Mouse (Mus musculus): Measurements from ENCODE around the gene Ankrd52.

The Ankrd52 gene

DNA sequence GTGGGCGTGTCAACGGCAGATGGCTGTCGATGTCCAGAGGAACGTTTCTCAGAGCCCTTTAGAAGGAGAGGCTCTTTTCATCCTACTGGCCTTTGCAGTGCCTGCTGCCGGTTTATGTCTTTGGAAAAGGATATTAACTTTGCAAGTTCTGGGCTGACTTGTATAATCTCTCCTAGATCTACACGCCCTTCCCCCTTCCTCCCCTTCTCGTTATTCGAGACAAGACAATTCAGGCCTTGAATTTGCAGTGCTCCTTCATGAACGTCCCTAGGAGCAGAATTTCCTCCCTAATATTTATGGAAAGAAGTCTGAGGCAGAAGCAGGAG, 7.7 kb upstream of the Ankrd52 start:
- in situ Hi-C loops (cut with MboI; ENCODE audit: low sequenced_read_pairs): no loop called here

DNA sequence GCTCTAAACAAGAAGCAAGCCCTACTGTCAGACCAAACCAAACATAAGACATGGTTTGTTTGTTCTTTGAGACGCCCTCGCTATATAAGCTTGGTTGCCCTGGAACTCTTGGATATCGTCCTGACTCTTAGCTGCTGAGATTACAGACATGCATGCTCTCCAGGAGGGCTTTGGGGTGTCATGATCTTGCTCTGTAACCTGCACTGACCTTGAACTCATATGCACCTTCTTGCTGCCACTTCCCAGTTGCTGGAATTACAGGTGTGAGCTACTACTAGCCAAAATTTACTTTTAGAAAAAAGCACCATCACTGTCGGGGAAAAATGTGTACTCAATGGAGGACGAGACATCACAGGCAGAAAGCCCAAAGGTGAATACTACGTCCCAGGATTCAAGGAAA, 7.3 kb upstream of the Ankrd52 start:
- in situ Hi-C loops (cut with MboI; ENCODE audit: low sequenced_read_pairs): no loop called here

DNA sequence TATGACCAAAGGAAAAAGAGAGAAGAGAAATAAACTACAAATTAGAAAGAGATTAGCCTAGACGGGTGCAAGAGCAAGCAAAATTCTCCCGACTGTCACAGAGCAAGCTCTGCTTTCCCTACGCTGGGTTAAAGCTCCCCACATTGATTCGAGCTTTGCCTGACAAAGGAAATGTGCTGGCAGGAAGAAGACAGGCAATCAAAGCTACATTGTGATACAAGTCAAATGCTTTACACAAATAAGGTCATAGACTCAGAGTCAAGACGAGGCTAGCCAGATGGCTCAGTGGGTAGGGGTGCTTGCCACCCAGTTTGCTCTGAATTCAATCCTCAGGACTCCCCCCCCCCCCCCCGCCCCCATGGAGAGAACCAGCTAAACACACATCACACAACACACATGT, 6.9 kb upstream of the Ankrd52 start:
- in situ Hi-C loops (cut with MboI; ENCODE audit: low sequenced_read_pairs): no loop called here

DNA sequence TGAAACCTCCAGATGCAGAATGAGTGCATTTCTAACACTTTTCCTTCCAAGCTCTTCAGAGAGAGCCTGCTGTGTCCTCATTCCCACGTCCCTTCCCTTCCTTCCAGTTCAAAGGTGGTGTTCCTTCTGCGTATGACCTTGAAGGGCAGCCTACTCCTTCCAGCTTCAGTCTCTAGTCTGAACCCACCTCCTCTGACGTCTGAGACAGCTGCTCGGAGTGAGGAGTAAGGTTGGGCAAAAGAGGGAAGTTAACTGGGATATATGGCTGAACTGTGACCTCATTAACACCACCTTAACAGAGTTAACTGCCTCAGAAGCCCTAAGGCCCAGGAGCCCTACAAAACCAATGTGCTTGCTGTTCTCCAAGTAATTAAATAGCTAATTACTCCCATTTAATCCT, 6.3 kb upstream of the Ankrd52 start:
- in situ Hi-C loops (cut with MboI; ENCODE audit: low sequenced_read_pairs): no loop called here

DNA sequence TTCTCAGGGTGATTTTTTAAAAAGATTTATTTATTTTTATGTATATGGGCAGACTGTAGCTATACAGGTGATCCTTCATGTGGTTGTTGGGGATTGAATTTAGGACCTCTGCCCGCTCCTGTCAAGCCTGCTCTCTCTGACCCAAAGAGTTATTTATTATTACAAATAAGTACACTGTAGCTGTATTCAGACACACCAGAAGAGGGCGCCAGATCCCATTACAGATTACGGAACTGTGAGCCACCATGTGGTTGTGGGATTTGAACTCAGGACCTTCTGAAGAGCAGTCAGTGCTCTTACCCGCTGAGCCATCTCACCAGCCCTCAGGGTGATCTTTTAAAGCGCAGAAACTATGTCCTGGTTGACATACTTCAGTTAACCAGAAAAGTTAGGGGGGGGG, 4.8 kb upstream of the Ankrd52 start:
- in situ Hi-C loops (cut with MboI; ENCODE audit: low sequenced_read_pairs): no loop called here

DNA sequence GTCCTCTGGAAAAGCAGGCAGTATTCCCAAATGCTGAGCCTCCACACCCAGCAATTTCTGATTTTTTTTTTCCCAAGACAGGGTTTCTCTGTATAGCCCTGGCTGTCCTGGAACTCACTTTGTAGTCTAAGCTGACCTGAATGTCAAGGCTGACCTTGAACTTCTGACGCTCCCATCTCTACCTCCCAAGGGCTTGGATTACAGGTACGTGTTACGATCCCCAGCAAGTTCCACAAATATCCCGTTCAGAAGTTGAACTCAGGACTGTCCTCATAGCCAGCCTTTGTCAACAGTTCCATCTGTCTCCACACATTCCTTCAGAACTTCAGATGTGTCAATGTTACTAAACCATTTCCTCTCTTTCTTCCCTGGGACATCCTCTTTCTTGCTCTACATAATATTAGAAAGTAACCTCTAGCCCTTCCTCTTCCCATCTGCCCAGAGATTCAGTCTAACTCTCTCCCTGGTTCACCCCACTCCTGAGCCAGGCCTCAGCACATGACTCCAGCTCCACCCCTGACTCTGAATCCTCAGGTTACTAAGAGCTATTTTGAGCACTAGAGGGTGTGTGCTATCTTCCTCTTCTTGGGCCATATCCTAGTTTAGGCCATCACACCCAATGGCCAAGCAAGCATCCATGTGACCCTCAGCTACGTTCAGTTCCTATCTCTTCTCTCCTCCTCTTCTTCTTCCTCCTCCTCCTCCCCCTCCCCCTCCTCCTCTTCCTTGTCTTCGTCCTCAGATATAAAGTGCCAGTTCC, 3.7 kb upstream of the Ankrd52 start:
- in situ Hi-C loops (cut with MboI; ENCODE audit: low sequenced_read_pairs): no loop called here

DNA sequence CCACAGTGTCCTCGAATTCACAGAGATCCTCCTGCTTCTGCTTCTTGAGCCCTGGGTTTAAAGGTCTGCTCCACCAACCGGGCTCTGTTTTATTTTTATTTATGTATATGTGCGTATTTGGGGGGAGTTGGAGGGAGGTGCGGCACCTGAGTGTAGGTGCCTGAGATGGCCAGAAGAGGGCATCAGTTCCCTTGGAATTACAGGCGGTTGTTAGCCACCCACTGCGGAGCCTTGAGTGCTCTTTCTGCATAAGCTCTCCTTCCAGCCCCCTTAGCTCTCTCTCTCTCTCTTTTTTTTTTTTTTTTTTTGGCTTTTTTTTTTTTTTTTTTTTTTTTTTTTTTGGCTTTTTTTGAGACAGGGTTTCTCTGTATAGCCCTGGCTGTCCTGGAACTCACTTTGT, 2.5 kb upstream of the Ankrd52 start:
- in situ Hi-C loops (cut with MboI; ENCODE audit: low sequenced_read_pairs): no loop called here

DNA sequence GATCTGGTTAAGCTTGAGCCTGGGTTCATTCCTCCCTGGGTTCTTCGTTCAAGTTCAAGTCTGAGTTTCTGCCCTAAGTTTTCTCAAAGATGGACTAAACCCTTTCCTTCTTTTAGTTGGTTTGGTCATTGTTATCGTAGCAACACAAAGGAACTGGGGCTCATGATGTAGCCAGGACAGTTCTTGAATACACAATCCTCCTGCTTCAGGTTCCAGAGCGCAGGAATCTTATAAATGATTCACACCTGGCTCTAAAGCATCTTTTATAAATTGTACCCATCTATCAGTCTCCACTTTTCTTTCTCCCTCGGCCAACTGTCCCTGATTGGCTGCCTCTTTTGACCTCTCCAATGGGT, 838 bp upstream of the Ankrd52 start:
- in situ Hi-C loops (cut with MboI; ENCODE audit: low sequenced_read_pairs): no loop called here

DNA sequence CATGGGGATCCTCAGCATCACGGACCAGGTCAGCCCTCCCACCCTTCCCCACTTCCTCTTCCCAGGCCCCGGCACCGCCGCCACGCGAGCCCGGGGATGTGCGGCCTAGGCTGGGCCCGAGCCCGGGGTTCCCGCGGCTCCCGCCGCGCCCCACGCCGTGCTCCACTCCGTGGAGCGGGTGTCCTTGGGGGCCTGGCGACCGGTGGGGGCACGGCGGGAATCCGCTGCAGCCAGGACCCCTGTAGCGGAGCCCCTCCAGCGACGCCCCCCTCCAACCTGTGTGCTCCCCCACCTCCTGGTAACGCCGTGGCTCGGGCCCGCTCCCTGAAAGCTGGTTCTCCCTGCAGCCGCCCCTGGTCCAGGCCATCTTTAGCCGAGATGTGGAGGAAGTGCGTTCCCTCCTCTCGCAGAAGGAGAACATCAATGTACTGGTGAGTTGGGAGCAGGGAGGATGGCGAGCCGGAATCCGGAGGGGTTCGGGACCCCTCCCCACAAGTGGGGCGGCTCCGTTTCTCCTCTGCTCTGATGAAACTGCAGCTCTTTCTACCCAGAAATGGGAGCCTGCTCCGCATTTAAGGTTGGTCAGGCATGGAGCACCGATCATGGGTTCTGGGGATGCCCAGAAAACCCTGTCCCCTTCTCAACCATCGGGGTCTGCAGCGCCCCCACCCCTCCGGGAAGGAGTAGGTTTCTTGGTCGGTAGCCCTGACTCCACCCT, 466 bp downstream of the Ankrd52 start:
- in situ Hi-C loops (cut with MboI; ENCODE audit: low sequenced_read_pairs): no loop called here

DNA sequence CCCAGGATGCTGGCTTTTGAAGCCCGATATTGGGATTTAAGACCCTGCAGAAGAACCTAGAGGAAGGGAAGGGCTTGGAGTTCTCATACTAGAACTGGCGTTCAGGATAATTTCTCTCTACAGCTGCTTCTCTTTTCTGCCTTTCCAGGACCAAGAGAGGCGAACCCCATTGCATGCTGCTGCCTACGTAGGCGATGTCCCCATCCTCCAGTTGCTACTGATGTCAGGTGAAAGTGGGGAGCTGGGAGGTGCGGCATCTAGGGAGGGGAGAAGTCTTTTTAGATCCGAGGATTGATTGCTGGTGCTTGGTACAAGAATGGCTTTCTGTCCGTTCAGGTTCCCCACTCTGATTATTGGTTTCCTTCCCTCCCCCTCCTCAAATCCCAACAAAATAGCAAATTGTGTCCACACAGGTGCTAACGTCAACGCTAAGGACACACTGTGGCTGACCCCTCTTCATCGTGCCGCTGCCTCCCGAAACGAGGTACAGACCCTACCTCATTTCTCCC, 1.1 kb downstream of the Ankrd52 start:
- in situ Hi-C loops (cut with MboI; ENCODE audit: low sequenced_read_pairs): no loop called here

DNA sequence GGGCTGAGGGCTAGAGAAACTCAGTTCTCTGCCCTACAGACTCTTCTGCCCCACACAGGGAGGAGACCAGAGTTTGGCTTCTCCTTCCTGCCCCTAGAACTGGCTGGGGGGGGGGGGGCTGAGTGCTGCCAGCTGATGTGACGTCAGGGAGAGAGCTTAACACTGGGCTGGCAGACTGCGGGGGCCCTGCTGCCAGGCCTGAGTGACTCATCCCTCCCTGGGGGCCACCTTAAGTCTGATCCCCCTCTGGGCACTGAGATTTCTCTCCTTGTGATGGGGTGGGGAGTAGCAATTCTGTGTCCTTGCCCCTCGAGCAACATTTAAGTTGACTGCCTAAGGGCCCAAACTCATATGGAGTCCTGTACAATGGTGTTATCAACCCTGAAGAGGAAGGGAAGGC, 1.5 kb downstream of the Ankrd52 start:
- in situ Hi-C loops (cut with MboI; ENCODE audit: low sequenced_read_pairs): no loop called here

DNA sequence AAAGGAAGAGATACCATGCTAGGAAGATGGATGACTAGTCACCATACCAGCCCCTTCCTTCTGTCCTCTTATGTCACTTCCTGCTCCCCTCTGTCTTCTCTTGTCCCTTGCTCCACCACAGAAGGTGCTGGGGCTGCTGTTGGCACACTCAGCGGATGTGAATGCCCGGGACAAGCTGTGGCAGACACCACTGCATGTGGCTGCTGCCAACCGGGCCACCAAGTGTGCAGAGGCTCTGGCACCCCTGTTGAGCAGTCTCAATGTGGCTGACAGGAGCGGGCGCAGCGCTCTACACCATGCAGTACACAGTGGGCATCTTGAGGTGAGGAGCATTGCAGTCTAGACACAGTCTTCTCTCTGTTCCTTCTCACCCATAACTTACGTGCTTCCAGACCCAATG, 2.3 kb downstream of the Ankrd52 start:
- in situ Hi-C loops (cut with MboI; ENCODE audit: low sequenced_read_pairs): no loop called here

DNA sequence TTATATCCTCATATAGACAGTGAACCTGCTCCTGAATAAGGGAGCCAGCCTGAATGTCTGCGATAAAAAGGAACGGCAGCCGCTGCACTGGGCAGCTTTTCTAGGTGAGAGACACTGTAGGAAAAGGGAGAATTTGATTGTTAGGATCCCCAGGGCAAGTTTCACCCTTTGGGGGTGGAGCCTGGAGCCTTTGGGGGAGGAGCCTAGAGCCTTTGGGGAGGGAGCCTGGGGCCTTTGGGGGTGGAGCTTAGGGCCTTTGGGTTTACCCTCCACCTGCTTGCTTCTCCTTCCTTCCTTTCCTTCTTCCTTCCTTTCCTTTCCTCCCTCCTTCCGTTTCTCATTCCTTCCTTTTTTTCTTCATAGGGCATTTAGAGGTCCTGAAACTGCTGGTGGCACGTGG, 3.6 kb downstream of the Ankrd52 start:
- in situ Hi-C loops (cut with MboI; ENCODE audit: low sequenced_read_pairs): no loop called here

DNA sequence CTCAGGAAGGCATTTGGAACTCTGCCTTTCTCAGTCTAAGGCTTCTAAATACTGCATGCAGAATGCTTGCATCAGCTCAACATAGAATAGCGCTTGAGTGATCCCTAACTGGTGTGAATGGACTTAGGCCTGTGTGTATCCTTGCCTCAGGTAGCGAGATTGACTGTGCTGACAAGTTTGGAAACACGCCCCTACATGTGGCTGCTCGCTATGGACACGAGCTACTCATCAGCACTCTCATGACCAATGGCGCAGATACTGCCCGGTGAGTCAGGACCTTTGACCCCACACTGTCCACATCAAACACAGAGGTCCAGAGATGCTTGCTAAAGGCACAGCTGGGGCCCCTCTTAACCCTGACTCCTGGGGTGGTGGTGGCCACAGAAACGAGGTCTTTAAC, 5.6 kb downstream of the Ankrd52 start:
- in situ Hi-C loops (cut with MboI; ENCODE audit: low sequenced_read_pairs): no loop called here

DNA sequence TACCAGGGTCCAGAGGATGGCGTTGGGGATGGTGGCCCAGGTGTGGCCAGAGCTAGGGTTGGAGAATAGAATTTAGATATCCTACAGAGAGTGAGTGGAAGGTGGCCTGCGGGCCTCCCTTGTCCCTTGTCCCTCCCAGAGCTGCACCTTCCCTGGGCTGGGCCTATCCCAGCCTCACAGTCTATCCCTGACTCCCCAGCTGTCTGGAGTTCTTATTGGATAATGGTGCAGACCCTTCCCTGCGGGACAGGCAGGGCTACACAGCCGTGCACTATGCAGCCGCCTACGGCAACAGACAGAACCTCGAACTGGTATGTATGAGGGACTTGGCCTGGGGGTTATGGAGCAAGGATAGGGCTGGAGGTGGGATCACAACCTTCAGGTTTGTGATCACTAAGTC, 9.0 kb downstream of the Ankrd52 start:
- in situ Hi-C loops (cut with MboI; ENCODE audit: low sequenced_read_pairs): no loop called here

DNA sequence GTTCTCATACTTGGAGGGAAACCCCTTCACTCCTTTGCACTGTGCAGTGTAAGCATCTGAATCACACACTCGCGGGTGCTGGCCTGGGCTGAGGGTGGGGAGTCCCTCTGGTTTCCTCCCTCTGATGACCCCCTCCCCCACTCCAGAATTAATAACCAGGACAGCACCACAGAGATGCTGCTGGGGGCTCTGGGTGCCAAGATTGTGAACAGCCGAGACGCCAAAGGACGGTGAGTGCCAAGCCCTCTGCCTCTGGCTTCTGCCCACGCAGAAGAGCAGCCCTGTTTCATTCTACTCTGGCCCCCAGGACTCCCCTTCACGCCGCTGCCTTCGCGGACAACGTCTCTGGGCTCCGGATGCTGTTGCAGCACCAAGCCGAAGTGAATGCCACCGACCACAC, 12.0 kb downstream of the Ankrd52 start:
- in situ Hi-C loops (cut with MboI; ENCODE audit: low sequenced_read_pairs): no loop called here

DNA sequence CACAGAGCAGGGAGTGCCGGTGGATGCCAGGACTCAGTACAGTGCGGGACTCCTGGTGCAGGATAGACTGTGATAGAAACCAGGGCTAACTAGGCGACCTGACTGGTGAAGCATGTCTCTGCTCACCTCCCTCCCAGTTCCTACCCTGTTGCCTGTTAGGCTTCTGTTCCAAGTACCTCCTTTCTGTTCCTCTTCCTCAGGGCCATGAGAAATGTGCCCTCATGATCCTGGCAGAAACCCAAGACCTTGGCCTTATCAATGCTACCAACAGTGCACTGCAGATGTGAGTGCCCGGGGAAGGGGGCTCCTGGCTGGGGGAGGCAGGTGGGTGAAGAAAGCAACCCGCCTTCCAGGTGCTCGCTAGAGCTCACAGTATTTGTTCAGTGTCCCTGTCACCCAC, 12.7 kb downstream of the Ankrd52 start:
- in situ Hi-C loops (cut with MboI; ENCODE audit: low sequenced_read_pairs): no loop called here

DNA sequence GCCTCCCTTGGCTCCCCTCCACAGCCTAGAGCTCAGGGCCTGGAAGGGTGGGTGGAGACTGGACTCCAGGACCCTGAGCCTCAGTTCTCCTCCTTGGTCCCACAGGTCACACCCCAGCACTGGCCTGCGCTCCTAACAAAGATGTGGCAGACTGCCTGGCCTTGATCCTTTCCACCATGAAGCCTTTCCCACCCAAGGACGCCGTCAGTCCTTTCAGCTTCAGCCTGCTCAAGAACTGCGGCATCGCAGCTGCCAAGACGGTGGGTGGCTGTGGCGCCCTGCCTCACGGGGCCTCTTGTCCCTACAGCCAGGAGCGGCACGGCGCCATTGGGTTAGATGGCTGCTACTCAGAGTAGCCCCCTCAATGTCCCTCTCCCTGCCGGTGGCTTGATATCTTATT, 13.5 kb downstream of the Ankrd52 start:
- in situ Hi-C loops (cut with MboI; ENCODE audit: low sequenced_read_pairs): no loop called here

DNA sequence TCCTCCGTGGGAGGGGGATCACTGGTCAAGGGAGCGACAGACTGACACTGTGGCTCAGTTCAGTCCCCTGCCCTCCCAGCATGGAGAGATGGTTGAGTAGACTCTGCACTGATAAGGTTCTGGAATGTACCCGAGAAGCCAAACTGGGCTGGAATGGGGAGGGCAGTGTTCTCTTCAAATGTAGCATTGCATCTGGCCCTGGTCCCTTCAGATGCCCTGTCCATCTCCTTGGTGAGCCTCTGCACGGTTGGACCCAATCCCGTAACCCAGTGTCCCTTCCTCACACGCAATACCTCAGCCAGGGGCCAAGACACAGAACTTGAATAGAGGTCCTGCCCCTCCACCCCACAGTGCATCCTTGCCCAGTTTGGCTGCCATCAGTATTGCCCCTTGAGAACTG, 14.9 kb downstream of the Ankrd52 start:
- in situ Hi-C loops (cut with MboI; ENCODE audit: low sequenced_read_pairs): no loop called here

DNA sequence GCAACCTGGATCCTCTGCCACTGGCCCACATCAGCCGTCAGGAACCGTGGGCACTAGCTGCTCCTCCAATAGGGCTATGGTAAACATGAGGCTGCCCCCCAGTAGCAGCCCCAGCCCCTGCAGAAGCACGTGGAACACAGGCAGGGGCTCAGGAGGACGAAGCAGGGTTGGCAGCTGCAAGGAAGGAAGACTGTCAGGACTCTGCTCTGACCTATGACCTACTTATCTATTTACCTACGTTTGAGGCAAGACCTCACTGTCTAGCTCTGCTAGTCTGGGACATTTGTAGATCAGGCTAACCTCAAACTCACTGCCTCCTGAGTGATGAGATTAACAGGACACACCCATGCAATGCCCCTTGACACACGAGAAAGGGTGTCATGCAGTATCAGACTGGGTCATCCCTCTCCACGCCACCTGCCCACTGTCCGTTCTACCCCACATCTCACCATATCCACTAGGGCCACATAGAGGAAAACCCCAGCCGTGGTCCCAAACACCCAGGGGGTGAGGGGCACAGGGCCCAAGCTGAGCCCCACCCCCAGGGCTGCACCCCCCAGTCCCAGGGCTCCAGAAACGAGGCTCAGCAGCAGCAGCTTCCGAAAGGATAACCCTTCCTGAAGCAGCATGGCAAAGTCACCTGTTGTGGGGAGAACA, 19.2 kb downstream of the Ankrd52 start:
- in situ Hi-C loops (cut with MboI; ENCODE audit: low sequenced_read_pairs): no loop called here

DNA sequence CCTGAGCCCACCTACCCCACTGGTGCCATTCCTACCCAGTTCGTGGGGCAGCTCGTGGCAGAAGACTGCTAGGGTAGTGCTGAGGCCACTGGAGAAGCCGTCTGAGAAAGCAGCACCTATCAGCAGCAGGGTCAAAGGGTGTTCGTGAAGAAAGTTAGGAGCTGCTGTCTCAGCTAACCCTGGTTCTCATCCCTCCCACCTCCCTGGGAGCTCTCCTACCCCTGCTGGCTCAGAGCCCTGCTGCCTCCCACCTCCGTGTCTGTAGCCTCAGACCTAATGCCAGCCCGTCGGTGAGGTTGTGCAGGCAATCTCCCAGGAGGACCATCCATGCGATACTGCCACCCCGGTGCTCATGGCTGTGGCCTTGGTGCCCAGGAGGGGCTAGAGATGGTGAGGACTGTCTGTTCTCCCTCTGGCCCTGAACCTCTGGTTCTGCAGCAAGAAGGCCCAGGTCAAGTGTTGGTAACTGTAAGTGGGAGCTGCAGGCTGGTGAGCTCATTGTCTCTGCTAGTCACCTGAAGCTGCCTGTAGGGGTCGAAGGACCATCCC, 19.9 kb downstream of the Ankrd52 start:
- in situ Hi-C loops (cut with MboI; ENCODE audit: low sequenced_read_pairs): no loop called here

DNA sequence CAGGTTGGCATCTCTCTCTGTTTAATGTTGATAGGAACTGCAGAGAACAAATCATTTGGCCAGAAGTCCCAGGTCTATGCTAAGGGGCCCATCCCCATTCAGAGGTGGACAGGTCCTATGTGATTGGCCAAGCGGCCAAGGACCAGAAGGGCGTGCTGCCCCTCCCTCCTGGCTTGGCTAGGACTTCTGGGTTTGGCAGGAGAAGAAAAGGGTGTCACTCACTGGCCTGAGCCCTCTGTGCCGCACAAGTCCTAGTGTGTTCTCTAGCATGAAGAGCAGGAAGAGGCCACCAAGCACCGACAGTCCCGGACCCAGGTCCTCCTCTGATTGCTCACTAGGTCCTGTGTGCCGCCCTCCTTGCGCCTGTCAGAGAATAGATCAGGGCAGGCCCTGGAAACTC, 20.6 kb downstream of the Ankrd52 start:
- in situ Hi-C loops (cut with MboI; ENCODE audit: low sequenced_read_pairs): no loop called here

Measured in CH12F3 (cell line).